Mouse (Mus musculus) olfactory bulb, adult 2 months (tissue): ENCODE results near the gene Gm42791.

ENCODE experiments used
- CTCF ChIP-seq: fragments of 200-500 bp; IDR thresholded peaks from 2 replicates; pipeline ENCODE4 v1.5.1; 2012; ENCODE audit warnings: low read depth, mild to moderate bottlenecking, low read length, moderate library complexity; ENCODE audit not compliant: insufficient read depth
- POLR2A ChIP-seq: fragments of 200-500 bp; IDR thresholded peaks from 2 replicates; pipeline ENCODE4 v1.6.1; 2012; ENCODE audit warnings: mild to moderate bottlenecking, low read depth, low read length, moderate library complexity; ENCODE audit not compliant: insufficient read depth

- TF ChIP-seq POLR2A (no peak), CTCF (no peak)
Observed at GRCm38 (mm10) chr5:148912262-148912661, 82.7 kb downstream of the Gm42791 start.
